Mouse (Mus musculus) lung, postnatal 36 days (tissue): Measurements from ENCODE around the gene Thsd4.
A peak's percentile ranks its signal among the peaks of the same experiment; 100 is the strongest.

Experiments used
- DNase-seq: peaks from one replicate; pipeline ENCODE4 v3.0.0; 2022; ENCODE audit warnings: mixed read lengths

Thsd4 gene

DNA sequence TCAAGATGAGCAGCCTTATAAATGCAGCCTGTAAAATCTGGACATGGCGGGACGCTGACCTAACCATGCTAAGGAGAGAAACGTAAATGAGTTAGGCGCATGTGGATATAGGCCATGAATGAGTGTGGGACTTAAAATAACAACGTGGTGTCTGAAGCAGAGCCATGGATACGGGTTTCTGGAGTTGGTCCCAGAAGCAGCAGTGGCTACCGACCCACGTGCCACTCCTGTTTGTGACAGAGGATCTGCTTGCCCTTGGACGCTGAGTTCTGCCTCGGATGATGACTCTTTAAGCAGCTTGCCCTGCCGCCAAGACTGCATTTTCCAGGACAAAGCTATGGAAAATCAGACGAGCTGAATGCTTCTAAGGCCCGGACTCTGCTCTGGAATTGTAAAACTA, 262.2 kb downstream of the Thsd4 start:
- no peak for DNase-seq

DNA sequence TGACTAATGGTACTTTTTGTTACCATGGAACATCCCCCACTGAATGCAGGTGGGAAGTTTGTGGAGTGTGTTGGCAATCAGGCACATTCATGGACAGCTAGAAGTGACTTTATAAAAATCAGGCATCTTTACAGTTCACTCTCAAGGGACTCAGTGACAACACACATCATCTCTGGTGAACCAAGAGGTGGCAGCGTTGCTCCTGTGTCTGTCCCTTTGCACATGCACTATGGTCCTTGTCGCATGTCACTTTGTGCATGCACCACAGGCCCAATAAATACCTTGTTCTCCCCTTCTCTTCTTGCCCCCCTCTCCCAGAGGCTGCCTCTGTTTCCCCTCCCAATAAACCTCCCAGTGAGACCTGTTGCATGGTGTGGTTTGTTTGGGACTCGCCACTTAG, 270.1 kb downstream of the Thsd4 start:
- DNase-seq: no peak

DNA sequence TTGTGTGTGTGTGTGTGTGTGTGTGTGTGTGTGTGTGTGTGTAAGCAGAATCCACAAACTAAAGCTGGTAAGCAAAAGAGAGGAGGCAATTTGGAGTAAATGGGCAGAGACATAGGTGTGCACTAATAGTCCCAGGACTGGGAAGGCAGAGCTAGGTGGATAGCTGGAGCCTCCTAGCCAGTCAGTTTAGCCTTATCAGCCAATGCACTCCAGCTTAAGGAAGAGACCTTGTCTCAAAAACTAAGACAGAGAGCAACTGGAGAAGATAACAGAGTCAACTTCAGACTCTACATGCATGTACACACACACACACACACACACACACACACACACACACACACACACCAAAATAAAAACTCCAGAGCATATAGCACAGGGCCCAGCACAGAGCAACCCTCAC, 271.4 kb downstream of the Thsd4 start:
- DNase-seq: no peak

- no peak for DNase-seq
Measured at GRCm38 (mm10) chr9:60247998-60248397, 273.8 kb downstream of the Thsd4 start.

DNA sequence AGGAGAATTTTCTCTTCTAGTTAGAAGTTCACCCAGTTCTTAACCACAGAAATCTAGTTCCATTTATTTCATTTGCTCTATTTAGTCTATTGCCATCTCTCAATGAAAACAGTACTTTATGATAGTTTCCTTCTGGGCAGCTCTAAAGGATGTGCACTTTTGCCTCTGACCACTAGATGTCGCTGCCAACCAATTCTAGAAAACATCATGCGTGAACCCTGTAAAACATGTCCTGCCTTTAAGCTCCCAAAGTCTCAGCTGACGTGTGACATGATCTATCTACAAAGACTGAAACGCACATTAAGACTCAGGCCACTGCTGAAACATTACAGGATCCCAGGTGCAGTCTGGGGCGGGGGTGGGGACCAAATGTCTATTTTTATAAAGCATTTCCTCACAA, 276.9 kb downstream of the Thsd4 start:
- DNase-seq: peak; percentile 85

DNA sequence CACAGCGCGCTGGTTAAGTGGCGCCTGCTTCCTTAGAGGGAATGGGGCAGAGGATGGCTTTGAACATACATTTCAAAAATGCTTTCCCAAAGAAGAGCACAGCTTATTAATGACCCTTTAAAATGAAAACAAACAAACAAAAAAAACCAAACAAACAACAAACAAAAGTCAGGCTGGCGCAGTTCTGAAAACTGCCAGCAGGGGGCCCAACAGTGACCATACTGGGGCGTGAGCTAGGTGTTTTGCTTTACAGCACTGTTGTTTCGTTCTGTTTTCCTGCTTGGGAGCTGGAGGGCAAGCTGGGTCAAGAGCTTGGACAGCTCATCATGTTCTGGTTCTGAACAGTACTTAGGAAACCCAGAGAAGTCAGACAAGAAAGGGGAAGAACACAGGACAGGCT, 278.3 kb downstream of the Thsd4 start:
- DNase-seq: peak; percentile 21

DNA sequence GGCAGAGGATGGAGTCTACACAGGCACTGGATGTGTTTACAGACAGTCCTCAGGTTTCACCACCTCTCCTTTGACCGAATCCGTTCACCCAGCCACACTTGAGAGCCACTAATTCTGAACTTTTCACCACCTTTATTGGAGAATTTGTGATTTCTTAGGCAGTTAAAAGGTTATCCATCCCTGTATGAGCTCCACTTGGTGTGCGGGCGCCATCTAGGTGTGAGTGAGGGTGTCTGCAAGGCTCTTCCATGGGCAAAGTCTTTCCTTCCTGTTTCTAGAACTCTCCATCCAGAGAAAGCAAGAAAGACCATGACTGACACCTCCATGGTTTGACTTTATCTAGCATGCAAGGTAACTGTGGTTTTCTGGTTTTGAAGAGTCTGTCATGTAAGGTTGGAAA, 284.2 kb downstream of the Thsd4 start:
- DNase-seq: peak; percentile 41

DNA sequence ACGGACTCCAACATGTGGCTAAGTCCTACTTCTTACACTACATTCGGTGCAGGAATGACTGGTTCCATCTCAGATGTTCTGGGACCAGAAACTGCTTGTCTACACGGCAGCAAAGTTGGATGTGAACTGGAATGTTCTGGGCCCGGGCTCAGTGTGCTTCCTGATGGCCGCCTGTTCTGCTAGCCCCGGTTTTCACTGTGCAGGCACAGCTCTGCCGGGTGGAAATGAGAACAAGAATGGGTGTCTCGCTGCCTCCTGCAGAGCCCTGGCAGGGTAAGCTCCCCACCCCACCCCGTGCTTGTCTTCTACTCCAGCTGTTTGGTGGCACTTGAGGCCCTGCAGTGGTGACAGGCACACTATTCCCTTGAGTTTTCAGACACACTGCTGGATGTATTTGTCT, 285.7 kb downstream of the Thsd4 start:
- DNase-seq: no peak

- DNase-seq: no peak
Measured at GRCm38 (mm10) chr9:60234233-60235115, 287.4 kb downstream of the Thsd4 start.

DNA sequence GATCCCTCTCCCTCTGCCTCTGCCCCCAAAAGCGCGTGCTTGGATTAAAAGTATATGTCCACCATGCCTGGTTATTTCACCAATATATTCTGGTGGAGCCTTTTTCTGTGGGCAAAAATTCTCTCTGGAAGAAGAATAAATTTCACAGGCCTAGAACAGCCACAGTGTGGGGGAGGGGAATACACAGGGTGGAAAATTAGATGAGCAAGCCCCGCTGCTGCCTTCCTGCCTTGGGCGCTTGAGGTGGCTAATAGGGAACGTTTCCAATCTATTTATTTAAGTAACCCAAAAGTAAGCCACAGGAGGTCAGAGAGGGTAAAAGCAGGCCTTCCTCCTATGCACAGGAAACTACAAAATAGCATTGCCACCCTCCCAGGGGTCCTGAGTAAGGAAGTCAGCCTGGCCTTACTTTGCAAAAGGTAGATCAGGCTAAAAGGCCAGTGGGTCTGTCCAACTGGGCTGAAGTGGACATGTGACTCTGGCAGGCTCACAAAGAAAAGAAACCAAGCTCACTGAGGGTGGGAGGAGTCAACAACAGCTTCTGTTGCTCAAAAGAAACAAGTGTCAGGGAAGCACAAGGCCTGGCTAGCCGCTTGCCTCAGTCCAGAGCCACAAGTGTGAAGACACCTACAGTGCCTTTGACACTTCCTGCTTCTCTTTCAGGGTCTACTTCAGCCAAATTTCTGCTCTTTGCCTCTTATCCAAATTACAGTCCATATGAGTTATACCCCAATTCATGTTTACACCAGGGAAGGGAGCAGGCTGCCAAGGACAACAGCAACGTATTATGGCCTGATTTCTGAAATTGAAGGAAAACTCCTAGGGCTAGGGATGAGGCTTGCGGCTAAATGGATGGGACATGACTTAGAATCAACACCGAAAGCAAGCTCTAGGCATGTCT, 289.6 kb downstream of the Thsd4 start:
- DNase-seq: peak; percentile 40

DNA sequence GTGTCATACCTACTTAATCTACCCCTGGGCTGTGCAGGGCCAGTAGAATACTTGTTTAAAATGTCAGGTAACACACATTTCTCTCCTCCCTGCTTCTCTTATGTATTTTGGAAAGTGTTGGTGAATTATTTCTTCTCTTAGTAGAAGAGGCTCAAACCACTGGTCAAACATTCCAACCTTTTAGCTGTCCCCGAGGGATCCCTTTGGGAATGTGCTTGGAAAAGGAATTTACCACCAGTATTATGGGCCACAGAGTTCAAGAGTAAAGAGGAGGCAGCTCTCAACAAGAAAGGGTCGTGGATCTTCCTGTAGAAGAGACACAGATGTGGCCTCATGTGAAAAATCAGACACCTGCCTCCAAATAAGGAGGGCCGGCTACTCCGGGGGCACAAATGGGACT, 292.4 kb downstream of the Thsd4 start:
- no peak for DNase-seq

DNA sequence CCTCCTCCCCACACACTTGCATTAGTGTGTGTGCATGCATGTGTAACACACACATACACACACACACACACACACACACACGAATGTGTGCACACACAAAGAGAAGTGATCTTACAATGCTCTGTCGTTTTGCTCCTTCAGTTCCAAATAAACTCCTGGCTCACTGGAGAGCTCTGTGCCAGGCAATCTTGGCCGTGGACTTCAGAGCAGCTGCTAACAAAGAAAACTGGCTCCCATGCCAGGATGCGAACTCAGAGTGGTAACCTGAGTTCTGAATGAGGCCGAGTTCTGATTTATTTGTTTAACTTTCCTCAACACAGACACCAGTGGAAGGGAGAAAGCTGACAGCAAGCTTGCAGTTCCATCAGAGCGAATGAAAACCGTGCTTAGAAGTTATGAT, 294.1 kb downstream of the Thsd4 start:
- DNase-seq: no peak

- no peak for DNase-seq
Measured at GRCm38 (mm10) chr9:60226679-60227078, 295.2 kb downstream of the Thsd4 start.

DNA sequence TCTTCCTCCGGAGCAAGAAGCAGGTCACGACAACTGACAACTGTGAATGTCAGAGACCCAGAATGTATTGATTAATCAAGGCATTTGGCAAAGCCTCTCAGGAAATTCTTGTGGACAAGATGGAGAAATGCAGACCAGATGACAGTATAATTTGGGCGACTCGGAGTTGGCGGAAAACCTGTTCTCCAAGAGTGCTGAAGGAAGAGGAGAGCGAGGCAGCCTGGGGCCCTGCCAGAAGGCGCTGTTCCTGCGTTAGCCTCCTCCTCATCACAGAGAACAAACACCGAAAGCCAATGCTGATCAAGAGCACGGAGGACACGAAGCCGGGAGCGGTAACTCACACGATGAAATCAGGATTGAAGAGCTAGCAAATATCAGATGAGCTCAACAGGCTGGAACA, 295.7 kb downstream of the Thsd4 start:
- DNase-seq: no peak

GRCm38 (mm10) chr9:60225453-60225852, 296.4 kb downstream of the Thsd4 start:
- DNase-seq: no peak

GRCm38 (mm10) chr9:60224039-60224695, 297.7 kb downstream of the Thsd4 start:
- no peak for DNase-seq

DNA sequence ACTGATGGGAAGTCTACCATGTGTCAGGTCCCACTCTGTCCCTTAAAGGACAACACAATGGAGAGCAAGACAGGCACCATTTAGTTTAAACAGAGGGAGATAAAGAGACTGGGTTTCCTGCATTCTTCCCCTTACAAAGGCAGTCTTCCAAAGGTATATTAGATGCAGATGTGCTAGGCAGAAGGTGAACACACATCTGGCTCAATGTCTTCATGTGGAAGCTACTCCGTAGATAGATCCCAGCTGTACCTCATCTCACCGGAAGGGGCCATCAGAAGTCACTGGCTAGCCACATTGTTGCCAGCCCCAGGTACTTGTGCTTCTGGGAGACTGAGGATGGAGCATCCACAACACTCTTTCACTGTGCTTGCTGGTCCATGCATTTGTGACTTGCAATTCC, 301.4 kb downstream of the Thsd4 start:
- no peak for DNase-seq

DNA sequence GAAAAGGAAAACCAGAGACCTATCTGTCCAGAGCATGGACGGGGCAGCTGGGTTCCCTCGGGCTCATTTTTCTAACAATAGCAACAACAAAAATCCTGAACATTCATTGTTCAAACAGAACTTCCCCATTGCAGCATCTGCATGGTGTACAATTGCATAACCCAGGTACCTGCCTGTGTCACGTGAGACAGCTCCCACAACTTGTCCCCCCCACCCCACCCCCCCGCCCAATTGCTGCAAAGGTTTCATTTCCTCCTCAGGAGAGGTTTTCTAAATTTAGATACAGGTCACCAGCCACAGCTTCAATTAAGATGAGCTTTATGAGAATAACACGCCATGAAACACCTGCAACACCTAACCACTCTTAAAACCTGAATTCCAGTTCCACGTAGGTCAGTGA, 303.4 kb downstream of the Thsd4 start:
- DNase-seq: peak; percentile 64

- peak; percentile 37 for DNase-seq
Measured at GRCm38 (mm10) chr9:60216029-60216428, 305.8 kb downstream of the Thsd4 start.

- no peak for DNase-seq
Measured at GRCm38 (mm10) chr9:60213111-60213510, 308.7 kb downstream of the Thsd4 start.

GRCm38 (mm10) chr9:60208843-60209242, 313.0 kb downstream of the Thsd4 start:
- DNase-seq: no peak

GRCm38 (mm10) chr9:60203141-60203540, 318.7 kb downstream of the Thsd4 start:
- DNase-seq: no peak

GRCm38 (mm10) chr9:60200436-60200835, 321.4 kb downstream of the Thsd4 start:
- DNase-seq: no peak
